Mouse (Mus musculus) limb, embryonic 13.5 days (tissue): ENCODE results near the gene Mical3. TPM values are rescaled to one million over a fixed set of nuclear protein-coding genes. Genes with fewer than 3 reads are reported as not detected.

Source experiments
- ATAC-seq: fragments of 200-750 bp; cut with Nextera tagmentation; 2 replicates; pipeline ENCODE4 v1.8.0; 2017; ENCODE audit warnings: low read depth, moderate number of reproducible peaks, moderate TSS enrichment; ENCODE audit not compliant: low FRiP score
- H3K27ac ChIP-seq: fragments of 300-500 bp; sonication (generic); 2 replicates; pipeline ENCODE4 v1.5.1; 2015; ENCODE audit warnings: inconsistent platforms, mild to moderate bottlenecking, moderate library complexity
- H3K27me3 ChIP-seq: fragments of 300-500 bp; sonication (generic); 2 replicates; pipeline ENCODE4 v1.6.1; 2015; ENCODE audit warnings: mild to moderate bottlenecking, inconsistent platforms
- H3K36me3 ChIP-seq: fragments of 300-500 bp; sonication (generic); 2 replicates; pipeline ENCODE4 v1.6.1; 2015; ENCODE audit warnings: inconsistent platforms, mild to moderate bottlenecking, moderate library complexity
- H3K4me1 ChIP-seq: fragments of 300-500 bp; sonication (generic); 2 replicates; pipeline ENCODE4 v1.6.1; 2015; ENCODE audit warnings: inconsistent platforms
- H3K4me2 ChIP-seq: fragments of 300-500 bp; sonication (generic); replicated peaks from 2 replicates; pipeline ENCODE4 v1.6.1; 2015; ENCODE audit warnings: inconsistent platforms, mild to moderate bottlenecking, moderate library complexity
- H3K4me3 ChIP-seq: fragments of 300-500 bp; sonication (generic); 2 replicates; pipeline ENCODE4 v1.5.1; 2015; ENCODE audit warnings: moderate library complexity, mild to moderate bottlenecking, inconsistent platforms
- H3K9ac ChIP-seq: fragments of 300-500 bp; sonication (generic); 2 replicates; pipeline ENCODE4 v1.6.1; 2015; ENCODE audit warnings: mild to moderate bottlenecking, inconsistent platforms
- H3K9me3 ChIP-seq: fragments of 300-500 bp; sonication (generic); 2 replicates; pipeline ENCODE4 v1.6.1; 2016; ENCODE audit warnings: inconsistent platforms
- WGBS: fragments of 180-500 bp; shearing (Covaris S2); methylation state at CpG from one replicate; pipeline ENCODE4 v1.1.7; 2015; 5-methylcytosine and 5-hydroxymethylcytosine counted together
- polyA plus RNA-seq: library from polyadenylated mRNA; unstranded; fragments of >200 nt; fragmentation: Nextera tagmentation; extraction: Ambion mirVana; gene quantifications from 2 replicates; pipeline ENCODE4 v1.2.1, GENCODE M21; 2015

Mical3 gene
- polyA plus RNA-seq, 1 experiment from 2014 or later: 11.0 TPM

DNA sequence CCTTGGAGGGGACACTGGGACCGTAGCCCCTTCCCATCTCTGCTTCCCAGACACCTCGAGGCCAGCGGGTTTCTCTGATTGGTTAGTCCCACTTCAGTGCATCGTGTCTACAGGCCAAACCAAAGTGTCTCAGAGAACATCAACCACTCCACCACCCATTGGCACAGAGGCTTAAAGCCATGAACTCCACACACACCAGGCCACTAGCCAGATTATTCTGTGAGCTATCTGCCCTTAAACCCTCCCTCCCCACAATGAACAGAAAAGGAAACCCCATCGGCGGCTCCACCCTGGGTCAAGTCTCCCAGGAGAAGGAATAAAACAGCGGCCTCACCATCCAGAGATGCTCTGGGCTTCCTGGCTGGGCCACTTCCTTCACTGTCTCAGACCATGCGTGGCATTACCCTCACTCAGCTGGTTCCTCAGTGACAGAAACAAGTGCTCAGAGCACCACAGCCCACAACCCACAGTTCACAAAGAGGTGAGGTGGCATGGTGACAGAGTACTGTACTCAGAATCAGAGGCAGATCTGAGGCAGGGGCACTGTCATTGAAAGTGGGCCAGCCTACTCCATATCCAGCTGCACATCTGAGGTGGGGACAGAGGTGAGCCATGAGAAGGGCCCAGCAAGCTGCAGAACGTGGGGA lies 60.1 kb downstream of the Mical3 start:
- 81% methylated on average over 9 of the region's 9 CpGs for WGBS
- ATAC-seq: no peak
- H3K27ac ChIP-seq: no peak overlapping the region
- no peaks in the 10 kb centered on the region for H3K27me3 ChIP-seq
- no peak overlapping the region for H3K4me2 ChIP-seq
- H3K4me1 ChIP-seq: peaks cover 34% of the 10 kb centered on the region
- no peaks in the 10 kb centered on the region for H3K36me3 ChIP-seq
- no peaks in the 10 kb centered on the region for H3K9me3 ChIP-seq
- no peak overlapping the region for H3K4me3 ChIP-seq
- H3K9ac ChIP-seq: no peak overlapping the region

DNA sequence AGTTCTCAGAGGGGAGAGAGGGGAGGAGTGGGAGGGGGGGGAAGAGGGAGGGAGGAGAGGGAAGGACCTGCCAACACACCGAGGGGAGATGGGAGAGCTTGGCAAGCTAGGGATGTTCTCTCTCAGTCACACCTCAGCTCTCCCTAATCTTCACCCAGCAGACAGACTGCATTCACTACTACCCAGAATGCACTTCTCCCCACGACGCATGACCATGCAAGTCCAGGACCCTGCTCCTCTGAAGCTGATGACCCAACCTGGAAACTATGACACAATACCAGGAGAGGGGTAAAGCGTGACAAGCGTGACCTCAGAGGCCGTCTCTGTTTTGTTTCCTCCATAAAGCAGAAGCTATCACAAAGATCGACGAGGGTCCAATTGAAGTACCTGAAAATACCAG lies 61.6 kb downstream of the Mical3 start:
- no peaks in the 10 kb centered on the region for H3K36me3 ChIP-seq

DNA sequence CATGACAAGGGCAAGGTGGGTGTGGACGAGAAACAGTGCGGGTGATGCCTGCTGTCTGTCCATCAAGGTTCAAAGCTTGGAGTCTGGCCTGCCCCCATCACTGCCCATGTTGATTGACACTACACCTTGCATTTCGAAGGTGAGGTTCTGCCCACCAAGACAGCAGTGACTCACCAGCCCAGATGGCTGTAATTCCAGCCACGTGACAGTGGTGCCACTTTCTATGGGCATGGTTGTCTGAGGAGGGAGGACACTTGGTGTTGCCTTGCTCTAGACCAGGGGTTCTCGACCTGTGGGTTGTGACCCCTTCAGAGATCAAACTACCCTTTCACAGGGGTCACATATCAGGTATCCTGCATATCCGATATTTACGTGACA lies 62.7 kb downstream of the Mical3 start:
- no peak overlapping the region for H3K4me2 ChIP-seq
- H3K4me3 ChIP-seq: no peak overlapping the region
- WGBS: 82% methylated on average over 7 of the region's 7 CpGs
- H3K36me3 ChIP-seq: no peaks in the 10 kb centered on the region
- no peak overlapping the region for H3K9ac ChIP-seq
- no peaks in the 10 kb centered on the region for H3K27me3 ChIP-seq
- no peaks in the 10 kb centered on the region for H3K9me3 ChIP-seq
- no peak overlapping the region for H3K27ac ChIP-seq
- ATAC-seq: no peak
- peaks cover 55% of the 10 kb centered on the region for H3K4me1 ChIP-seq

More for the DNA sequence above, 61.6 kb downstream of the Mical3 start:
- Histone ChIP-seq H3K4me2 (no peak overlapping the region), H3K27me3 (no peaks in the 10 kb centered on the region), H3K9me3 (no peaks in the 10 kb centered on the region), H3K4me1 (peaks cover 49% of the 10 kb centered on the region), H3K4me3 (no peak overlapping the region), H3K27ac (no peak overlapping the region), H3K9ac (no peak overlapping the region)
- ATAC-seq: no peak
- 77% methylated on average over 8 of the region's 8 CpGs for WGBS

DNA sequence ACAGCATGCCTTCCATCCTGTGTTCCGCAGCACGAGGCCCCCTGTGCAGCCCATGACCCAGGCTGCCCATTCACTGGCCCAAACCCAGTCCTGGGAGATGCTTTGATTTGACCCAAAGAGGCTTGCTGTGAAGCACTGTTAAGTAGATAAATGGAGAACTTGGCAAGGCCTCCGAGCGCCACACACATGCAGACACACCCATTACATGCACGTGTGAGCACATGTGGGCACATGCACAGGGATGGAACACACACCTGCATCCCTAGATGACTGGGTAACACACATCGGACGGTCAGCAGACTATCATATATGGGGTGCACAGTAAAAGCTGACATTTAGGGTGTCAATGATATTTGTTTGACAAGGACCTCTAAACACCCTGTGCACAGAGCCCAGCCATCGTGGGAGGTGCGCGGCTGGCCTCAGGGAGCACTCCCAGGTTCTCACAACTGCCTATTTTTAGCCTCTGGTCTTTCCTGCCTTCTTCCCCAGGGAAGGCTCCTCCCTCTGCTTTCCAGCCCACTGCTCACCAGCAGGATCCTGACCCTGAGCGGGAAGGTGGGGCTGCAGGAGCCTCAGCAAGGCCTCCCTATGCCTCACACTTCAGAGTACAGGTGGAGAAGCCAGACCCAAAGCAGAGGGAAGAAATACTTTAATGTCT lies 63.2 kb downstream of the Mical3 start:
- Histone ChIP-seq H3K9me3 (no peaks in the 10 kb centered on the region), H3K9ac (no peak overlapping the region), H3K27me3 (no peaks in the 10 kb centered on the region), H3K4me1 (peaks cover 55% of the 10 kb centered on the region), H3K27ac (no peak overlapping the region), H3K4me3 (no peak overlapping the region), H3K36me3 (no peaks in the 10 kb centered on the region), H3K4me2 (no peak overlapping the region)
- 67% methylated on average over 11 of the region's 11 CpGs for WGBS
- ATAC-seq: no peak

DNA sequence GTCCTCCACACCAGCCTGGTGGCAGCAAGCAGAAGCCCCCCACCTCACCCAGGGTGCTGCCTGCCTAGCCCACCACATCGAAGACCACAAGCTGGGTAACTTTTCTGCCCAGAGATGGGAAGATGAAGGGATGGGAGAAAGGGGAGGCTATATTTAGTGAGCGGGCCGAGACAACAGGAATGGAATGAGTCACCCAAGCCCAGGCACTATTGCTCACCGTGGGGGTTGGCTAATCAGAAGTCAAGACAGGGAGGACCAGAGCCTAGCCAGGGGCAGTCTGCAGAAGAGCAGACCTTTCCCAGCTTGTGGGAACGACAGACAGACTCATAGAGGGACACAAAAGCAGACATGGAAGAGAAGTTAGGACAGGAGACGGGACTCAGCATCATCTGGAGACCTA lies 64.0 kb downstream of the Mical3 start:
- Histone ChIP-seq H3K4me3 (no peak overlapping the region), H3K36me3 (no peaks in the 10 kb centered on the region), H3K4me1 (peaks cover 55% of the 10 kb centered on the region), H3K27me3 (no peaks in the 10 kb centered on the region), H3K27ac (no peak overlapping the region; the same call in 1 of the 2 replicates), H3K9ac (no peak overlapping the region), H3K9me3 (no peaks in the 10 kb centered on the region), H3K4me2 (no peak overlapping the region)
- no peak for ATAC-seq
- 60% methylated on average over 6 of the region's 6 CpGs for WGBS

DNA sequence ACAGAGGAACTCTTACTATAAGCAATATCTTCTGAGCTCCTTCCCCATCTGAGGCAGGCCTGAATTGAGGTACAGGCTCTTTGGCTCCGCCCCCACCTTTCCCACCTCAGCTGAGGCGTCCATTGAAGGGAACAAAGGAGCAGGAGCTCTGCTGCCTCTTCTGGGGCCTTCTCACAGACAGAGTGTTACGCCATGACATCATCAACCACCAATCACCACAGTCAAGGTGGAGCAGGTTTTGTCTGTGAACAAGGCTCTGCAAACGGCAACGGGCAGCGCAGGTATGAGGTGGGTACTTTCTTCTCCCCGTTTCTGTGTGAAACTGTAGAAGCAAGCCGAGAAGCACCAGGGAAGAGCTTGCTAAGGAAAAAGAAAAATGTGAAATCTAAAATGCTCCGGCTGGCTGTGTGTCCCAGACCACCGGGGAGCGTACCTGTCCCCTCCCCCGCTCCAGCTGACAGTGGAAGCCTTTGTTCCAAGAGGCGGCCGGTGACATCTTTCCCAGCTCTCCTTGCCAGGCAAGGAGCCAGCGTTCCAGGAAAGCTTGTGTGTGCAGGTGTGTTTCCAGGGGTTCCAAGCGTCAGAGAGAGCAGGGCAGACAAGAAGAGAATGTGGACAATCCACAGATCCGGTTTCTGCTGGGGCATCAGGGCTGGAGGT lies 66.3 kb downstream of the Mical3 start:
- H3K4me3 ChIP-seq: peak overlapping the region; percentile 29
- WGBS: 27% methylated on average over 17 of the region's 17 CpGs
- H3K27ac ChIP-seq: peak overlapping the region; percentile 79
- H3K4me1 ChIP-seq: peaks cover 46% of the 10 kb centered on the region
- no peaks in the 10 kb centered on the region for H3K36me3 ChIP-seq
- H3K9me3 ChIP-seq: no peaks in the 10 kb centered on the region
- peak overlapping the region; percentile 54 for H3K9ac ChIP-seq
- no peaks in the 10 kb centered on the region for H3K27me3 ChIP-seq
- H3K4me2 ChIP-seq: peak overlapping the region; percentile 52
- 0 out of 2 replicates have a peak, but pooled peaks have one; percentile 46 for ATAC-seq

DNA sequence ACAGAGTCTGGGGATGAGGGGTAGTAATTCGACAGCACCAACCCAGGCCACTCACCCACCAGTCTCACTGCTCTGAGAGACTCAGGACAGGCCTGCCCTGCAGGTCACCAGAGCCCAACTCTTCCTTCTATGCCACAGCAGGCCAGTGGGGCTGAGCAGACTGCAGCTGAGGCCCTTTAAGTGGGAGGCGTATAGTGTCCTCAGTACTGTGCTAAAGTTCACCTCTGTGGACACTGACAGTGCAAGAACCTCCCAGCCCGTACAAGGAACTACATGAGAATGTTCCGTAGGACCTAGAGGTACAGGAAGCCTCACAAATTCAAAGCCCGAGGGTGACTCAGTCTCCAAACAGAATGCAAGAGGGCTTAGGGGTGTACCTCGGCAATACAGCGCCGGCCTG lies 67.0 kb downstream of the Mical3 start:
- Histone ChIP-seq H3K9ac (no peak overlapping the region), H3K4me2 (0 out of 2 replicates have a peak overlapping the region, but pooled peaks have one; percentile 52), H3K9me3 (no peaks in the 10 kb centered on the region), H3K36me3 (no peaks in the 10 kb centered on the region), H3K27me3 (no peaks in the 10 kb centered on the region), H3K4me3 (no peak overlapping the region), H3K4me1 (peaks cover 41% of the 10 kb centered on the region), H3K27ac (peak overlapping the region; percentile 79; the same call in 1 of the 2 replicates)
- 85% methylated on average over 8 of the region's 8 CpGs for WGBS
- ATAC-seq: no peak

DNA sequence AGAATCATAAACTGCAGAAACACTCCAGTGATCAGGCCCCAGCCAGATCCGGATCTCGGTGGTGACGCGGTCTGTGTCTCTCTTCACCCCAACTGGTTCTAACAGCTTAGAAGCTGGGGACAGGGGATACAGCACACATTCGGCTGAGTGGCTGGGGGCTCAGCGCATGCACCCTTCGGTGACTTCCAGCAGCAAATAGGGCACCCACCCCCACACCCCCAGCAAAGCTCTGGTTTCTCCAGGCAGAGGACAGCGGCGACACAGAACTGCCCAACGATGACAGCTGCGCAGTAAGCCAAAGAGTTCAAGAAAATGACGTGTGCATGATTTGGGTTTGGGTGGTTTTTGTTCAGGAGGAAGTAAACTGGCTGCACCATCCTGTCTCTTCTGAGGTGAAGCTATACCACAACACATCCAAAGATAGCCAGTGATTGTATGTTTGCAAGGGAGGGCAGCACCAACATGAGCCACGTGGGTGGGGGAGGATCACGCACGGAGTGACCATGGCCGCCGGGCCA lies 67.8 kb downstream of the Mical3 start:
- Histone ChIP-seq H3K4me2 (no peak overlapping the region), H3K4me1 (peaks cover 37% of the 10 kb centered on the region), H3K4me3 (no peak overlapping the region), H3K9ac (no peak overlapping the region), H3K27me3 (no peaks in the 10 kb centered on the region), H3K36me3 (no peaks in the 10 kb centered on the region), H3K27ac (no peak overlapping the region), H3K9me3 (no peaks in the 10 kb centered on the region)
- WGBS: 89% methylated on average over 17 of the region's 17 CpGs
- ATAC-seq: no peak

DNA sequence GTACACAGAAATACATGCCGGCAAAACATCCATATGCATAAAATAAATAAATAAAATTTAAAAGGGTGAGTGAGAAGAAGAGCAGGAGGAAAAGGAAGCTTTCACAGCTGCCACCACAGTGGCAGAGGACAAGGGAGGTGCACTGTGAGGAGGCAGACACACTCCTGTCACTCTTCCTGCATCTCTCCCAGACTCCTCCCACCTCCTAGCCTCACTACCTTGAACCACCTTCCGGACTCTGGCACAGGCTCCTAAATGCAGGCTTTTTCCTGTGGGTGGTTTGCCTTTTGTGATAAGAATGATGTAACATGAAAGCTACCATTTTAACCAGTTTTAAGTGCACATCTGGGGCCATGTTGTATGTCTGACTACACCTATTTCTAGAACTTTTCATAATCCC lies 72.8 kb downstream of the Mical3 start:
- ATAC-seq: no peak
- Histone ChIP-seq H3K27ac (no peak overlapping the region), H3K4me3 (no peak overlapping the region), H3K4me1 (peaks cover 16% of the 10 kb centered on the region), H3K27me3 (no peaks in the 10 kb centered on the region), H3K9ac (no peak overlapping the region), H3K9me3 (no peaks in the 10 kb centered on the region), H3K4me2 (no peak overlapping the region), H3K36me3 (no peaks in the 10 kb centered on the region)
- 78% methylated on average over 2 of the region's 2 CpGs for WGBS

DNA sequence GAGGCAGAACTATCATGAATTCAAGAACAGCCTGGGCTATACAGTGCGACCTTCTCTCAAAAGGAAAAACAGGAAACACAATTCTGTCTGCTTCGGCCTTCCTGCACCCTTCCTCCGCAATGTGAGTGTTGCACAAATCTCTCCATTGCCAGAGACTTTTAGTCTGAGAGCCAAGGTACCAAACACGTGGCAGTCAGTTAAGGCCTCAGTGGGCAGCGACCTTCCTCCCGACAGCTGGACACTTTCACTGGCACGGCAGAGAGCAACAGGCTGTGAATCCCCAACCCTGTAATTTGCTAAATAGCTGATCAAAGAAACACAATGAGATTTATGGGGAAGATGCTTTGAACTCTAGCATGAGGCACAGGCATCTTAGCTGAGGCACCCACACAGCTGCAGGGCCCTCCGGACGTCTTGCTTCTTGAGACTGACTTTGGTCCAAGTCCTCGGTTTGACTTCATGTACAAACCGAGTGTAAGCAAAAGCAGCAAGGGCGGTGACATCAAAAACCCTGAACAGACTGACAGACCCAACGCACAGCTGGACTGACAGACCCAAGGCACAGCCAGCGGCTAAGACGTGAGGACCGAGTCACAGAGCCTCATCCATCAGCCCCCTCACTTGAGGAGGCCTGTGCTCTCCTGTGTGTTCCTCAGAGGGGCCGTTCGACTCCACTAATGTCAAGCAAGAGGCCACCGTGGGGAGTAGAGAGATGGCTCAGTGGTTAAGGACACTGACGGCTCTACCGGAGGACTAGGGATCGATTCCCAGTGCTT lies 73.4 kb downstream of the Mical3 start:
- H3K9ac ChIP-seq: no peak overlapping the region
- H3K4me1 ChIP-seq: peaks cover 16% of the 10 kb centered on the region
- H3K9me3 ChIP-seq: no peaks in the 10 kb centered on the region
- no peak for ATAC-seq
- 49% methylated on average over 22 of the region's 22 CpGs for WGBS
- H3K4me2 ChIP-seq: no peak overlapping the region
- H3K27me3 ChIP-seq: no peaks in the 10 kb centered on the region
- H3K36me3 ChIP-seq: no peaks in the 10 kb centered on the region
- H3K4me3 ChIP-seq: no peak overlapping the region
- H3K27ac ChIP-seq: no peak overlapping the region

DNA sequence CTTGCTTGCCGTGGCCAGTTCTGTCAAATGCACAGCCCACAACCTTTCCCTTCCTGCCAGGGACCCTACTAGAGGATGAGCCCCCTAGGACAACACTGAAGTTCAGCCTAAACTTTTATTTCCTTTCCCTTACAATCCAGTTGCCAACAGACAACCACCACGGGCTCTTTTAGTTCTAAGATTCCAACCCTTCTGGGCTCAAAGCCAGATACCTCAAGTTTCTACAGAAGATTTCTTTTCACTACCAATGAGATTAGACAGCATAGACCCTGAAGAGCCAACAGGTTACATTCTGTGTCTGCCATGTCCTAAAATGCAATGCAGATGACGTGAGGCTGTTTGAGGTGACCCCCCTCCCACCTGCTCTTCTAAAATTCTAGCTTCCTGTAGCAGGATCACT lies 75.3 kb downstream of the Mical3 start:
- no peaks in the 10 kb centered on the region for H3K9me3 ChIP-seq
- H3K9ac ChIP-seq: no peak overlapping the region
- WGBS: 42% methylated on average over 3 of the region's 3 CpGs
- H3K4me1 ChIP-seq: peaks cover 16% of the 10 kb centered on the region
- H3K27ac ChIP-seq: 0 out of 2 replicates have a peak overlapping the region, but pooled peaks have one; percentile 1
- no peaks in the 10 kb centered on the region for H3K36me3 ChIP-seq
- no peak overlapping the region for H3K4me3 ChIP-seq
- ATAC-seq: peak; percentile 30; the same call in 1 of the 2 replicates
- no peak overlapping the region for H3K4me2 ChIP-seq
- no peaks in the 10 kb centered on the region for H3K27me3 ChIP-seq

DNA sequence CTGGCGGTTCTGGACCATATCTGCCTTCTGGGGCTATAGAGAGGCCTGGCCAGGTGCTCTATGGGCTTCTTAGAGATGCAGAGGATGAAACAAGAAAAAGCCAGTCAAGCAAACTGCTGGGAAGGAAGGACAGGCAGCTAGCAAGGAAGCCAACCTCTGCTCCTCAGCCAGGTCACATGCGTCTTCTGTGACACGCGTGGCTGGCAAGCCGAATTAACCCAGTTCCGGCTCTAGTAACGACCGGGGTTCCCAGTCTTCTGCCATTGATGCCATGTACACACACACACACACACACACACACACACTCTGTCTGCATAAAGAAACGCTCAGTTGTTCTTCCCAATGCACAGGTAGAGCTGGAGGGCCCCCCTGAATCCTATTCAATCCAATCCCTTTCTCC lies 75.9 kb downstream of the Mical3 start:
- 90% methylated on average over 9 of the region's 9 CpGs for WGBS
- no peak for ATAC-seq
- no peak overlapping the region for H3K4me2 ChIP-seq
- H3K27ac ChIP-seq: no peak overlapping the region
- H3K27me3 ChIP-seq: no peaks in the 10 kb centered on the region
- no peak overlapping the region for H3K4me3 ChIP-seq
- H3K9ac ChIP-seq: no peak overlapping the region
- H3K36me3 ChIP-seq: no peaks in the 10 kb centered on the region
- H3K9me3 ChIP-seq: no peaks in the 10 kb centered on the region
- peaks cover 17% of the 10 kb centered on the region for H3K4me1 ChIP-seq
